Comparison of ENCODE assay signal across 7 mouse cellular contexts in genomic region chrY:4150031-4150430, GRCm38 (mm10).
A peak's percentile ranks its signal among the peaks of the same experiment; 100 is the strongest.
DNase-seq lines count a peak whose midpoint lies in the region; ATAC-seq and TF ChIP-seq lines count a peak whose summit lies in the region.
"Not testable (repeated sequence)": the region's sequence is repeated elsewhere in the genome, so short reads cannot be mapped to it uniquely, and the experiment has no call there.

No protein-coding gene starts in this region.

- WGBS in forebrain, embryonic 10.5 days = 90% methylated on average over 7 of the region's 9 CpGs
- 85% methylated on average over 2 of the region's 9 CpGs for WGBS in hindbrain, postnatal 0 days
- 63% methylated on average over 7 of the region's 9 CpGs for WGBS in liver, embryonic 14.5 days (ENCODE audit: insufficient replicate concordance)

- TF ChIP-seq POLR2A in CH12.LX (IDR thresholded peaks at IDR 0.05; ENCODE audit: low read depth, low read length) = not testable (repeated sequence)

- peak; percentile 99 for DNase-seq in CH12.LX (ENCODE audit: extremely low read depth)
- peak; percentile 85 for DNase-seq in R1 (ENCODE audit: low read depth, low spot score)
- peak; percentile 99 for DNase-seq in c-Kit-positive CD71-positive TER-119-positive erythroid progenitor cells, embryonic 14.5 days (ENCODE audit: low spot score)
- DNase-seq in forebrain, embryonic 10.5 days (ENCODE audit: extremely low spot score, low spot score) = peak; percentile 12
- DNase-seq in hindbrain, postnatal 0 days (ENCODE audit: low spot score) = peak; percentile 22
- peak; percentile 83 to 97 (median 87) for DNase-seq in liver, embryonic 14.5 days (ENCODE audit: low read depth in 3 of 3, low spot score in 3 of 3)

- in situ Hi-C loops in CH12.LX (cut with MboI; ENCODE audit: low pct_ligation_motif_present, low pct_unique_long_range_greater_than_20kb, low sequenced_read_pairs) = not testable (repeated sequence)

- H3K27ac ChIP-seq in CH12.LX (ENCODE audit: insufficient read depth, low read depth); forebrain, embryonic 10.5 days; hindbrain, postnatal 0 days; liver, embryonic 14.5 days: not testable (repeated sequence)

- H3K27me3 ChIP-seq in CH12.LX (replicated peaks); forebrain, embryonic 10.5 days (ENCODE audit: poor library complexity, severe bottlenecking); hindbrain, postnatal 0 days (ENCODE audit: insufficient read depth, low read length); liver, embryonic 14.5 days (ENCODE audit: control insufficient read depth, insufficient read depth, low read length): not testable (repeated sequence)

- TF ChIP-seq EP300 in CH12.LX (IDR thresholded peaks at IDR 0.05; ENCODE audit: low read length); liver, embryonic 14.5 days (IDR thresholded peaks at IDR 0.05; ENCODE audit: low read depth): not testable (repeated sequence)

- H3K4me3 ChIP-seq in CH12.LX (replicated peaks in 1 of 3; ENCODE audit: low read depth in 2 of 3, low read length in 2 of 3, poor library complexity in 1 of 3); forebrain, embryonic 10.5 days; hindbrain, postnatal 0 days (ENCODE audit: low read length); liver, embryonic 14.5 days (ENCODE audit: insufficient read depth in 1 of 2, low read depth in 2 of 2, low read length in 2 of 2): not testable (repeated sequence)

- not testable (repeated sequence) for H3K4me2 ChIP-seq in CH12.LX (ENCODE audit: insufficient read depth, low read depth, poor library complexity, severe bottlenecking); hindbrain, postnatal 0 days (ENCODE audit: low read depth, low read length); liver, embryonic 14.5 days (ENCODE audit: low read depth)

- not testable (repeated sequence) for H3K79me2 ChIP-seq in CH12.LX (replicated peaks; ENCODE audit: control insufficient read depth, extremely low read depth, insufficient read depth, poor library complexity, severe bottlenecking)

- dilution Hi-C loops in CH12.LX (cut with MboI; ENCODE audit: extremely low pct_ligation_motif_present, extremely low pct_unique_long_range_greater_than_20kb, low sequenced_read_pairs) = not testable (repeated sequence)

- H3K4me1 ChIP-seq in CH12.LX (ENCODE audit: control insufficient read depth in 1 of 2, insufficient read depth in 2 of 2); forebrain, embryonic 10.5 days; hindbrain, postnatal 0 days (ENCODE audit: insufficient read depth, low read length); liver, embryonic 14.5 days (replicated peaks; ENCODE audit: control insufficient read depth in 2 of 2, insufficient read depth in 2 of 2, low read length in 1 of 2): not testable (repeated sequence)

- H3K9me3 ChIP-seq in CH12.LX (replicated peaks; ENCODE audit: low read length); forebrain, embryonic 10.5 days; hindbrain, postnatal 0 days (ENCODE audit: low read length); liver, embryonic 14.5 days (ENCODE audit: control insufficient read depth, low read length): not testable (repeated sequence)

- TF ChIP-seq CTCF in CH12.LX (conservative IDR thresholded peaks at IDR 0.05 in 1 of 2, IDR thresholded peaks at IDR 0.05 in 1 of 2; ENCODE audit: low read depth in 2 of 2, low read length in 2 of 2); hindbrain, postnatal 0 days (IDR thresholded peaks at IDR 0.05; ENCODE audit: low read depth); liver, embryonic 14.5 days (IDR thresholded peaks at IDR 0.05; ENCODE audit: low read depth): not testable (repeated sequence)

- not testable (repeated sequence) for TF ChIP-seq RAD21 in CH12.LX (IDR thresholded peaks at IDR 0.05; ENCODE audit: low read depth, low read length)

- not testable (repeated sequence) for ATAC-seq in hindbrain, postnatal 0 days; liver, embryonic 14.5 days (ENCODE audit: insufficient read depth)
- peak; percentile 51; the same call in 1 of the 2 replicates for ATAC-seq in neutrophil, adult 5-6 weeks (ENCODE audit: extremely low read depth, insufficient number of reproducible peaks, low FRiP score, poor library complexity, severe bottlenecking)

- H3K9ac ChIP-seq in CH12.LX (ENCODE audit: insufficient read depth, low read depth); hindbrain, postnatal 0 days (replicated peaks; ENCODE audit: low read length); liver, embryonic 14.5 days (replicated peaks): not testable (repeated sequence)

- not testable (repeated sequence) for H3K36me3 ChIP-seq in CH12.LX (replicated peaks in 1 of 2; ENCODE audit: control insufficient read depth in 1 of 2, insufficient read depth in 1 of 2, low read length in 1 of 2); forebrain, embryonic 10.5 days (replicated peaks); hindbrain, postnatal 0 days (ENCODE audit: insufficient read depth, low read length); liver, embryonic 14.5 days (replicated peaks; ENCODE audit: control insufficient read depth, insufficient read depth, low read depth)

Comparison
In these comparisons a context has a peak if more than half of its experiments do, and no peak if none do; other contexts are left out.
1. DNase-seq: peak in every context shown above with its lines; median percentile 99 in CH12.LX; 99 in c-Kit-positive CD71-positive TER-119-positive erythroid progenitor cells, embryonic 14.5 days; 87 in liver, embryonic 14.5 days; 85 in R1; 22 in hindbrain, postnatal 0 days; 12 in forebrain, embryonic 10.5 days.